Comparison of ENCODE assay signal across 22 mouse cellular contexts in the genomic region with DNA sequence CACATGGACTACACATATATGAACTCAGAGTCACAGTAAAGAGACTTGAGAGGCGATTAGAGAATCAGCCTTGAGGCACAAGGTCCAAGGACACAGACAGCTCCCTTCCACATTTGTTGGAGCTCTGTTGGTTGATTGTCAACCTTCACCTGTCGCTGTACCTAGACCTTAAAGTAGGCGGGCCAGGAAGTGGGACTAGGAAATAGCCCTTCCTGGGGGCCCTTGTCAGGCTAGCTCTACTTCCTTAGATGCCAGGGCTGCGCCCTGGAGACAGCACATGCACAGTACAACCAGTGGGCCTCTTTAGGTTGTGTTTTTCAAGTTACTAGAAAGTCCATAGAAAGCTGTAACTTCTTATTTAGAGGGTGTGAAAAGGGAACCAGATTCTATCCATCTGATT.
"Had no signal": no experiment of that assay in that cellular context is flagged by ENCODE, and none has a peak within 500 bp of the region (broad histone marks: within the 10 kb centered on the region; RNA-seq: fewer than 3 reads in every experiment).

No protein-coding gene starts in this region.

- H3K27ac ChIP-seq: heart, adult 2 months; heart, embryonic 13.5 days; heart, embryonic 15.5 days; hindbrain, embryonic 13.5 days; hindbrain, embryonic 15.5 days; hindbrain, postnatal 0 days; left cerebral cortex, adult 2 months; limb, embryonic 10.5 days; limb, embryonic 12.5 days had no signal

- H3K9me3 ChIP-seq: heart, embryonic 15.5 days; hindbrain, embryonic 15.5 days; limb, embryonic 10.5 days; limb, embryonic 12.5 days had no signal

- H3K4me2 ChIP-seq: heart, embryonic 11.5 days; heart, embryonic 13.5 days; heart, embryonic 15.5 days; hindbrain, embryonic 13.5 days; hindbrain, embryonic 15.5 days; limb, embryonic 12.5 days; liver, embryonic 11.5 days had no signal

- H3K4me1 ChIP-seq: hindbrain, embryonic 13.5 days; hindbrain, embryonic 15.5 days had no signal

- ATAC-seq: hindbrain, postnatal 0 days had no signal

- DNase-seq: gastrocnemius, postnatal 14 days; gastrocnemius, postnatal 36 days; heart, adult 11 months; heart, adult 2 months; heart, postnatal 14 days; heart, postnatal 36 days; kidney, adult 18-20 months; kidney, adult 8-10 months; kidney, postnatal 10 days; kidney, postnatal 25 days; kidney, postnatal 4 days; liver had no signal

- H3K4me3 ChIP-seq: heart, adult 2 months; heart, embryonic 13.5 days; heart, embryonic 15.5 days; hindbrain, embryonic 13.5 days; hindbrain, embryonic 15.5 days; left cerebral cortex, adult 2 months; limb, embryonic 10.5 days; limb, embryonic 12.5 days had no signal

- H3K9ac ChIP-seq: heart, embryonic 13.5 days; heart, embryonic 15.5 days; hindbrain, embryonic 13.5 days; hindbrain, embryonic 15.5 days; limb, embryonic 12.5 days had no signal

- H3K27me3 ChIP-seq: heart, embryonic 13.5 days; heart, embryonic 15.5 days; hindbrain, embryonic 13.5 days; hindbrain, embryonic 15.5 days; limb, embryonic 12.5 days had no signal
